Mouse (Mus musculus): ENCODE measurements around the gene Fhit. TPM values are rescaled to one million over a fixed set of nuclear protein-coding genes. Genes with fewer than 3 reads are reported as not detected.
"Not testable (repeated sequence)": the region's sequence is repeated elsewhere in the genome, so short reads cannot be mapped to it uniquely, and the experiment has no call there.

The Fhit gene
- 4.7 and 6.0 TPM in 2 replicates for polyA plus RNA-seq (2012; rRNA removed)

GRCm38 (mm10) chr14:11161751-11162231, at the start of gene Fhit:
Gene Fhit (minus strand): TSS chr14:11162035.
- WGBS: under 1% methylated on average over 28 of the region's 28 CpGs
- DNase-seq (ENCODE audit: low read depth, low spot score): peak; percentile 91

GRCm38 (mm10) chr14:11206786-11207185, 45.0 kb upstream of the Fhit start:
- 66% methylated on average over 2 of the region's 2 CpGs for WGBS

DNA sequence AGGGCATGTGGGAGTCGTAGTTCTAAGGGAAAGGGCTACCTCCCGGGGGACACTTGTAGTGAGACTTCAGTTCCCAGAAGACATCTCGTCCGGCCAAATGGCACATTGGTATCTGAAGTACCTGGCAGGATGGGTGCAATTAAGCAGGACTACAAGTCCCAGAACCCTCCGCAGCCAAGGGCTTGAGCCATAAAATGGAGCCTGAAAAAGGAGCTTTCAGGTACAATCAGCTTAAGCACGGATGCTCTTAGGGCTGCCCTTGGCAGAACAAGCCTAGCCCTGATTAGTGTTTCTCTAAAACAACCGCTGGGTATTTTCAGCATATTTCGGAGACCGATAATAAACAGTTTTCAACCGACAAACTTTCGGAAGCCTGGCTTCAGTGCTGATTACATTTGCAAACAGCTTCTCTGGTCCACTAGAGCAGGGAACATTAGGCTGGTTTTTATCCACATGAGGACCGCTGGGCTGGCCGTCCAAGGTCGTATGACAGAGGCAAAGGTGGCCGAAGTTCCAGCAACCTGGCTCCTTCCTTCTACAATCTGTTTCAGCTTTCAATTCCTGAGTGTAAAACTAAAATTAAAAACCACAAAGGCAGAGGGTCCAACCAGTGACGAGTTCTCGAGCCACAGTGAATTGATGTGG, 907 bp downstream of the Fhit start:
- WGBS: 5% methylated on average over 17 of the region's 17 CpGs

More at GRCm38 (mm10) chr14:11206786-11207185, 45.0 kb upstream of the Fhit start:
- no peak for DNase-seq (ENCODE audit: low read depth, low spot score)

DNA sequence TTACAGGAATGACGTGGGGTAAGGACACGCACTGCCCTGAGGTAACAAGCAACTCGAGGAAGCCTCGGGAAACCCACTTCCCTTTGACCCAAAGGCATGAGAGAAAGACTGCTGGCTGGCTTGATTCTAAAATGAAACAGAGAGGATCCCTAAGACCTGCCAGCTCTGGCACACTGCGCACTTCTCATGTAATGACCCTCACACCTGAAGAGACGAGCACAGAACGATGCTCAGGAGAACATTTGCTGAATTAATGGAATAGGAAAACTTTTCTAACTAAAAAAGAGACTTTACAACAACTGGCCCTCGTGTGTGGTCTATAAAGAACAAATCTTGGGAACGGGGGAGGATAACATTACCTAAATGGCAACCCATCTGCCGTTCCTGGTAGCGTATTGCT, 2.2 kb downstream of the Fhit start:
- DNase-seq (ENCODE audit: low read depth, low spot score): no peak
- WGBS: 91% methylated on average over 11 of the region's 11 CpGs

More for the DNA sequence above, 907 bp downstream of the Fhit start:
- DNase-seq (ENCODE audit: low read depth, low spot score): peak; percentile 52

GRCm38 (mm10) chr14:11159021-11159420, 2.8 kb downstream of the Fhit start:
- DNase-seq (ENCODE audit: low read depth, low spot score): no peak
- WGBS: 69% methylated on average over 7 of the region's 7 CpGs

DNA sequence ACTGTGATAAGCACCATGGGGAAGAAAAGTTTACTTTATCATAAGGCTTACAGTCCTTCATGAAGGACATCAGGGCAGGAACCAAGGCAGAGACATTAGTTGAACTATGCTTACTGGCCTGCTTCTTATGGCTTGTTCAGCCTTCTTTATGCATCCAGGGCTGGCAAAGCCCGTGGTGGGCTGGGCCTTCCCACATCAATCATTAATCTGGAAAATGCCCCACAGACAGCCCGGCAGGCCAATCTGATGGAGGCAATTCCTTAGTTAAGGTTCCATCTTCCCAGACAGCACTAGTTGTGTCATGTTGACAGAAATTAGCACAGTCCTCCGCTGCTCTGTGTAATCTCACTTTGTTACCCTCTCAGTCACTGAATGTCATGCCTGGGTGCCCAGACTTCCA, 4.1 kb downstream of the Fhit start:
- DNase-seq (ENCODE audit: low read depth, low spot score): no peak
- 60% methylated on average over 3 of the region's 3 CpGs for WGBS

- 62% methylated on average over 9 of the region's 9 CpGs for WGBS
- DNase-seq (ENCODE audit: low read depth, low spot score): no peak
Measured at GRCm38 (mm10) chr14:11151634-11152321, 10.1 kb downstream of the Fhit start.

GRCm38 (mm10) chr14:11133787-11134735, 27.8 kb downstream of the Fhit start:
- DNase-seq (ENCODE audit: low read depth, low spot score): no peak
- WGBS: 81% methylated on average over 12 of the region's 12 CpGs

- 92% methylated on average over 6 of the region's 6 CpGs for WGBS
- no peak for DNase-seq (ENCODE audit: low read depth, low spot score)
Measured at GRCm38 (mm10) chr14:11132637-11133474, 29.0 kb downstream of the Fhit start.

GRCm38 (mm10) chr14:11125096-11125495, 36.7 kb downstream of the Fhit start:
- peak; percentile 3 for DNase-seq (ENCODE audit: low read depth, low spot score)
- 24% methylated on average over 11 of the region's 11 CpGs for WGBS

- no peak for DNase-seq (ENCODE audit: low read depth, low spot score)
- 79% methylated on average over 6 of the region's 6 CpGs for WGBS
Measured at GRCm38 (mm10) chr14:11119076-11119475, 42.8 kb downstream of the Fhit start.

- DNase-seq (ENCODE audit: low read depth, low spot score): no peak
- 79% methylated on average over 3 of the region's 3 CpGs for WGBS
Measured at GRCm38 (mm10) chr14:11085596-11085995, 76.2 kb downstream of the Fhit start.

DNA sequence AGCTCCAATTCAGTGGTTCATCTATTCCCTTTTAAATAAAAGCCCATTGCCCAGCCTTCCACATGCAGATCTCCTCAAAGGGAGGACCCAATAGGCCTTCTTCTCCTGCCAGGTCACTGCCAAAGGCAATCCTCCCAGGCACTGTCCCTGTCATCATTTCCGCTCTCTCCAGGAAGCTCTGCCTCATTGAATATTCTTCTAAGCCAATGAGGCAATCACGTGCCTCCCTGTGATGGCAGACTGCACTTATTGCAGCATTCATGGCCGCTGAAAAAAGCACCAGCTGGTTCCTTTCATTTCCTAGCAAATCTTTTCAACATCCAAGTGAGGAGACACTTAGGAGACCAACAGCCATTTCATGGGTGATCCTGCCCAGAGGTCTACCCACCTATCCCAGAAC, 77.9 kb downstream of the Fhit start:
- DNase-seq (ENCODE audit: low read depth, low spot score): no peak
- WGBS: 56% methylated on average over 3 of the region's 3 CpGs

GRCm38 (mm10) chr14:11083462-11083861, 78.4 kb downstream of the Fhit start:
- no peak for DNase-seq (ENCODE audit: low read depth, low spot score)
- 76% methylated on average over 5 of the region's 5 CpGs for WGBS

GRCm38 (mm10) chr14:11063594-11063993, 98.2 kb downstream of the Fhit start:
- DNase-seq (ENCODE audit: low read depth, low spot score): no peak
- WGBS: 91% methylated on average over 2 of the region's 2 CpGs

- DNase-seq (ENCODE audit: low read depth, low spot score): no peak
Measured at GRCm38 (mm10) chr14:11060221-11060620, 101.6 kb downstream of the Fhit start.

DNA sequence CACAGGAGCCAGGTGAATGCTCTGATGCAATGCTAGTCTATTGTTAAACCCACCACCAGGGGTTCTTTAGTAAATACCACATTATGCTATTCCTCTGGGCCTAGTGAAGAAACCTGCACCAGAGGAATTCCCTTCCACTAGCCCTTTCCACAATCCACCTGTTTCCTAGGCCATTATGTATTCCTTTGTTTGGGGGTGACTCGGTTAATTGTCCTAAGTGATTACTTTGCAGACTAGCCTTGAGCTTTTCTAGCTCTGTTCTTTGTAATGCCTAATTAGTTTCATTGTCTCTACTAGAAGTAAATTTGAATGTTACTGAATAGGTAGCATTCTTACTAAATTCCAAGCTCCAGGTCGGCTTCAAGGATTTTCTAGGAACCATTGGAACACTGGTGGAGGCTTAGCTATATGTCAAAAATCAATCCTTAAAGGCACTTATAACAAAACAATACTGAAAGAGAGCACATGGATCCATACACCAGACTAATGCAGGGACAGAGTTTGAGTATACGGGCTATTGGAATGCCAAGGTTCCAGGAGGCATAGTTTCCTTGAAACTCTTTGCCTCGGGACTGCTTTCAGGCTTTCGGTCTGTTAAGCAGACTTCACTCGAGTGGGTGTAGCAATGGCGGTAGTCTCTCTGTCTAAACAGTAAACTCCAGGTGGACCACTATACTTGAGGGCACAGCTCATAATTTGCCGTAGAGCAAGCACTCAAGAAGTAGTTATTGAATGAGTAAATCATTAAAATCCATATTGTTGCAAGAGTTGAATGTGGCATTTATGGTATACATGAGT, 122.1 kb downstream of the Fhit start:
- 64% methylated on average over 8 of the region's 8 CpGs for WGBS
- DNase-seq (ENCODE audit: low read depth, low spot score): not testable (repeated sequence)

GRCm38 (mm10) chr14:11021391-11021790, 140.4 kb downstream of the Fhit start:
- WGBS: 40% methylated on average over 3 of the region's 3 CpGs
- DNase-seq (ENCODE audit: low read depth, low spot score): no peak

Data from large intestine, adult 2 months (tissue).